Mouse (Mus musculus) retina, embryonic 14.5 days (tissue): ENCODE measurements around the gene Ptpra.
"Not testable (repeated sequence)": the region's sequence is repeated elsewhere in the genome, so short reads cannot be mapped to it uniquely, and the experiment has no call there.

Source experiments
- DNase-seq: peaks from one replicate; pipeline ENCODE4 v3.0.0-alpha.2; 2015; ENCODE audit warnings: low spot score

Ptpra gene

DNA sequence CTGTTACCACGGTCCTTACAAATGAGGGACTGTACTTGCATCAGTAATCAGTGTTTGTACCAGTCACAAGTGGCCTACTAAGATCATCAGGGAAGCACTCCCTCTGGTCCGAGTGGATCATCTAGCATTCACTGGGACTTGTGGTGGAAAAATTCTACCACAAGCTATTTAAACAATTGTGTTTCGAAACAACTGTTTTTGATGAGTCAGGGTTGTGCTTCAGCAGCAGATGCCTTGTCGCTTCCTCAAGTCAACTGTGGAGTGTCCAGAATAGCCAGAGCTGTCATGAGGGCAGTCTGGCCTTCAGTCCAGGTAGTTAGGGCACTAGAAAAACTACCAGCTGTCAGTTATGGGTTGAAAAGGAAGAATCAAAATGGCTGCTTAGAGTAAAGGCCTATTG lies 38.5 kb downstream of the Ptpra start:
- DNase-seq, result no peak

GRCm38 (mm10) chr2:130491162-130491561 lies 41.1 kb downstream of the Ptpra start:
- DNase-seq, result peak; percentile 75

DNA sequence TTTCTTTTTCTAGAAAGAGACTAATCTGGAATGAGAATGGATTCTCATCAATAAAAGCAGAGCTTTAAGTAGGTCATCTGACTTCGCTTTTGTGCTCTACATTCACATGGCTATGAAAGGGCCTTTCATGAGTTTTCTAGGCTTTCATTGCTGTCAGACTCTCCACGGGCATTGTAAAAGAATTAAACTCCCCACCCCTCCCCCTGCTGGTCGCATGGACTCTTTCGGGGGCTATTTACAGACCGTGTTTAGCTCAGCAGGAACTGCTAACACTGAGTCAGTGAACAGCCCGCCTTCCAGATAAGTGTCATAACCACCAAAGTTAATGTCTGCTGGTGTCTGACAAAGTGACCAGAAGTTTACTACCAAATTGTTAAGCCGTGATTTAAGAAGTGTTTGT lies 41.5 kb downstream of the Ptpra start:
- peak; percentile 86 for DNase-seq

GRCm38 (mm10) chr2:130495114-130495513 lies 45.0 kb downstream of the Ptpra start:
- not testable (repeated sequence) for DNase-seq

GRCm38 (mm10) chr2:130496037-130496436 lies 46.0 kb downstream of the Ptpra start:
- DNase-seq, result peak; percentile 51

GRCm38 (mm10) chr2:130496931-130497330 lies 46.9 kb downstream of the Ptpra start:
- no peak for DNase-seq

- no peak for DNase-seq
Measured at GRCm38 (mm10) chr2:130499546-130499945, 49.5 kb downstream of the Ptpra start.

DNA sequence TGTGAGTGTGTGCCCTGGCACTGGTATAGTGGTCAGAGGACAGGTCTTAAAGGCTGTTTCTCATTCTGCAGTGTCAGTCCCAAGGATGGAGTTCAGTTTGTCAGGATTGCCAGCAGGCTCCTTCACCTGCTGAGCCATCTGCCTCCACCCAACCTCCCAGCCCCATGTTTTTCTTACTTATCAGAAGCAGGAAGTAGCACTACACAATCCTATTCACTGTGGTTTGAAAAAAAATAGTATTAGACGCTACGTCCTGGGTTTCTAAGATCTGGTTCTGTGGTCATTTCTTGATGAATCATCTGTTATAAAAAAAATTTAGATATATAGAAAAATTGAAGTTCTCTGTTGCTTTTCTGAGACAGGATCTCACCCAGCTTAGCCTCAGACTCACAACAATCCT lies 51.5 kb downstream of the Ptpra start:
- no peak for DNase-seq

DNA sequence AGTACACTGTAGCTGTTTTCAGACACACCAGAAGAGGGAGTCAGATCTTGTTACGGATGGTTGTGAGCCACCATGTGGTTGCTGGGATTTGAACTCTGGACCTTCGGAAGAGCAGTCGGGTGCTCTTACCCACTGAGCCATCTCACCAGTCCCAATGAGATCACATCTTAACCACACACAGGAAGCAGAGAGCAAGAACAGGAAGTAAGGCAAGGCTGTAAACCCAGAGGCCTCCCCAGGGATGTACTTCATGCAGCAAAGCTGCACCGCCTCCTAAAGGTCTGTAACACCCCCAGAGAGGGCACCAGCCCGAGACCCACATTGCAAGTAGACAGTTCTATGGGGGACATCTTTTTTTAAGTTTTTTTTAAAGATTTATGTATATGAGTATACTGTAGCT lies 61.5 kb downstream of the Ptpra start:
- not testable (repeated sequence) for DNase-seq

- no peak for DNase-seq
Measured at GRCm38 (mm10) chr2:130513907-130514306, 63.8 kb downstream of the Ptpra start.

- DNase-seq, result peak; percentile 26
Measured at GRCm38 (mm10) chr2:130515791-130516190, 65.7 kb downstream of the Ptpra start.

DNA sequence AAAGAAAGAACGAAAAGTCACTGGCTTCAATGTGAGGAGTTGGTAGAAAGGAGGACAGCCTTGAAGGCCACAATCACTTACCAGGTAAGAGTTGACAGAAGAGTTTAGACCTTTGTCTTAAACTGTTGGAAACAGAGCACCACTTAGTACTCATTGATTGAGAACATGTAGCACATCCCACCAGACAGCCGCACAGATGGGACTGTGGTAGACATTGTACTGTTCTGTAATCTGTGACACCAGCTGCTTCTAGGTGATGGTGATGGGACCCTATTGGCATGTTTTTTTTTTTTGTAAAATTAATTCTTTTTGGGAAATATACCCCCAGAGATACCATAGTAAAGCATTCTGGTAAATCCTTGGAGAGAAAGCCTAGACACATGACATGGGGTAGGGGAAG lies 71.8 kb downstream of the Ptpra start:
- DNase-seq, result no peak

- not testable (repeated sequence) for DNase-seq
Measured at GRCm38 (mm10) chr2:130525480-130525879, 75.4 kb downstream of the Ptpra start.

DNA sequence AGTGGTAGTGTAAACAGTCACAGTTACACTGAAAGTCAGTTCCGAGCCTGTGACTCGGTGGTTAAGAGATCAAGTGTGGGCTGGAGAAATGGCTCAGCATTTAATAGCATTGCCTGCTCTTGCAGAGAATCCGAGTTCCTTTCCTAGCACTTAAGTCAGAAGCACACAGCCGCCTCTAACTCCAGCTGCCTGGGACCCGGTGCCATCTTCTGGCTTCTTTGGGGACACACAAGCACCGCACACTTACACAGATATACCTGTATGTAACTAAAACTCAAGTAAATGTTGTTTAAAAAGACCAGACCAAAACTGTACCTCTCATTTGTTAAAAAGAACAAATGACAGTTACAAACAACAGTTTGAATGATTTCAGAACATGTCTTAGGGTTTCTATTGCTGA lies 78.4 kb downstream of the Ptpra start:
- DNase-seq, result no peak

DNA sequence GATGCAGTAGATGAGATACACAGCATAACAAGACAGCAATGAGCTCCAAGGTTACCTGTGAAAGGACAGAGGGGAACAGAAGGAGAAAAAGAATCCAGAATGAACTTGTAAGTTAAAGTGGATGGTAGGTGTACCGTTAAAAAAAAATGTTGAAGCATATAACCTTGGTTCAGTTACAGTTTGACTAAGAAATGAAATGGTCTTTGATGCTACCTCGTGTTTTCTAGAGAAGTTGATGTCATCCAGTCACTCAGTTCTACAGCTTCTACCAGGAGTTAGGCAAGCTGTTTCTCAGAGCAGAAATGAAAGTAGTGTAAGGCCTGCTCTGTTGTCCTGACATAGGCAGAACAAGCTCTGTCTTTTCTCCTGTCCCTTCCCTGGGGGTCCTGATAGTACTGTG lies 79.2 kb downstream of the Ptpra start:
- no peak for DNase-seq

DNA sequence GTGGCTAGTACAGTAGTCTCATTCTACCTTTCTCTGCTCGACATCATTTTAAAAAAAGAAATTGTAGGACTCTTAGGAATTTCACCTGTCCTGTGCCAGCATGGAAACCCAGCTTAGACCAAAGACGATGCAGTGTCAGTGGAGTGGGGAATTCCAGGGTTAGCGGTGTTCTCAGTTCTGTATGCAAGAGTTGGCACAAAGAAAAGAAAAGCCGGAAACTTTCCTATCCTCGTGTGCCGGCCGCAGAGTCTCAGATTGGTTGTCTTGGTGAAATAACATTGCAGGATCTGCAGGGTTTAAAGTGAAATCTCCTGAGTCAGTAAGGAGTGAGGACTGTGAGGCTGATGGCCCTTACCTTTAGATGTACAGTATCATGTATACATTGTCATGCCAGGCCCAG lies 79.8 kb downstream of the Ptpra start:
- DNase-seq, result no peak

- DNase-seq, result no peak
Measured at GRCm38 (mm10) chr2:130532201-130532600, 82.1 kb downstream of the Ptpra start.

- DNase-seq, result no peak
Measured at GRCm38 (mm10) chr2:130535017-130535416, 84.9 kb downstream of the Ptpra start.

- DNase-seq, result no peak
Measured at GRCm38 (mm10) chr2:130536890-130537289, 86.8 kb downstream of the Ptpra start.

GRCm38 (mm10) chr2:130538876-130539546 lies 88.9 kb downstream of the Ptpra start:
- no peak for DNase-seq

DNA sequence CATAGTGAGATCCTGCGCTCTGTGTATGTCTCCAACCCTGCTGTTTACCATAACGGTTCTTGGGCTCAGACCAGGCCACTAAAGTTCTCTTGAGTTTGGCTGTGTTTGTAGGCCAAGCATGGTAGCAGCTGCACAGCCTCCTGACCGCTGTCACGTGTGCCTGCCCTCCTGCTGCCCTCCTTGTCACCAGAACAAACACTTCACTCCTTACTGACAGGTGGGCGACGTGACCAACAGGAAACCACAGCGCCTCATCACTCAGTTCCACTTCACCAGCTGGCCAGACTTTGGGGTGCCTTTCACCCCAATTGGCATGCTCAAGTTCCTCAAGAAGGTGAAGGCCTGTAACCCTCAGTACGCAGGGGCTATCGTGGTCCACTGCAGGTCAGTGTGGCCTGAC lies 90.2 kb downstream of the Ptpra start:
- DNase-seq, result no peak

DNA sequence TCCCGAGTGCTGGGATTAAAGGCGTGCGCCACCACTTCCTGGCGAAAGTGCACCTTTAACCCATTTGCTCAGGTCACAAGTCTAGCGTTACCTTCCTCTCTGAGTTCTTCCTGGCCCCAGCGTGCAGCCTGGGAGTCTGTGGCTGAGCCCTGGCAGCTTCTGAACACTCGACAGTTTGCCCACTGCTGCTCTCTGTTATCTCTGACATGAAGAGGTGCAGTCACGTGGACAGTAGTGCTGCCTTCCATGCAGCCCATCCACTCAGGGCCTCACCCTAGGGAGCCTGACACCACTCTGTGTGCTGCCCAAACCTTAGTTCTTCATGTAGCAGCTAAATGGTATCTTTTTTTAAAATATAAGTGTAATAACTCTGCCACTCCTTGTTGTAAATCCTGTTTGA lies 96.9 kb downstream of the Ptpra start:
- no peak for DNase-seq

DNA sequence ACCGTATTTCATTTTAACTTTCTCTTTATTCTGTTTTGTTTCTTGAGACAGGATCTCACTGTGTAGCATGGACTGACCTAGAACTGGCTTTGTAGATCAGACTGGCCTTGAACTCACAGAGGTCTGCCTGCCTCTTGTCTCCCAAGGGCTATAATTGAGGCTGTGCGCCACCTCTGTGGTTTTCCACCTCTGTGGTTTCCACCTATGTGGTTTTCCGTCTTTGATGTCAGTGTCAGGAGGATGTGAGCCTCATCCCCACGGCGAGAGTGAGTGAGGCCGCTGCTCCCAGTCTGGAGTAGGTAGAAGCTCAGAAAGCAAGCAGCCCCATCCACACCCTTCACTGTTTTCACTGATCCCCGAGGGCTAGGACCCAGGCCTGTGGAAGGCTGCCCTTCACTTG lies 104.8 kb downstream of the Ptpra start:
- no peak for DNase-seq

GRCm38 (mm10) chr2:130556292-130556691 lies 106.2 kb downstream of the Ptpra start:
- no peak for DNase-seq
